Comparison of ENCODE assay signal across 13 mouse cellular contexts in genomic region chr9:61889855-61890254, GRCm38 (mm10). TPM values are rescaled to one million over a fixed set of nuclear protein-coding genes. Genes with fewer than 3 reads are reported as not detected.
A peak's percentile ranks its signal among the peaks of the same experiment; 100 is the strongest.
DNase-seq lines count a peak whose midpoint lies in the region; ATAC-seq and TF ChIP-seq lines count a peak whose summit lies in the region.
"Had no signal": no experiment of that assay in that cellular context is flagged by ENCODE, and none has a peak within 500 bp of the region (broad histone marks: within the 10 kb centered on the region; RNA-seq: fewer than 3 reads in every experiment).

No protein-coding gene starts in this region.

- H3K9ac ChIP-seq in neural tube, embryonic 11.5 days (ENCODE audit: low read length): no peak overlapping the region
- no peak overlapping the region for H3K9ac ChIP-seq in hindbrain, postnatal 0 days (replicated peaks; ENCODE audit: low read length)
- H3K9ac ChIP-seq: embryonic facial prominence, embryonic 15.5 days; heart, embryonic 13.5 days; kidney, embryonic 15.5 days; limb, embryonic 12.5 days; lung, embryonic 15.5 days had no signal

- no peak overlapping the region for H3K4me3 ChIP-seq in neural tube, embryonic 11.5 days (ENCODE audit: low read depth, low read length)
- no peak overlapping the region for H3K4me3 ChIP-seq in hindbrain, postnatal 0 days (ENCODE audit: low read length)
- no peak overlapping the region for H3K4me3 ChIP-seq in lung, adult 2 months (replicated peaks; ENCODE audit: extremely low read depth, low read depth, low read length)
- H3K4me3 ChIP-seq: embryonic facial prominence, embryonic 15.5 days; heart, embryonic 13.5 days; kidney, embryonic 15.5 days; limb, embryonic 12.5 days; lung, embryonic 15.5 days had no signal

- no peaks in the 10 kb centered on the region for H3K9me3 ChIP-seq in neural tube, embryonic 11.5 days (ENCODE audit: control insufficient read depth, low read length)
- H3K9me3 ChIP-seq in hindbrain, postnatal 0 days (ENCODE audit: low read length): no peaks in the 10 kb centered on the region
- H3K9me3 ChIP-seq: embryonic facial prominence, embryonic 15.5 days; heart, embryonic 13.5 days; kidney, embryonic 15.5 days; limb, embryonic 12.5 days; lung, embryonic 15.5 days had no signal

- no peak for TF ChIP-seq CTCF in hindbrain, postnatal 0 days (IDR thresholded peaks at IDR 0.05; ENCODE audit: low read depth)
- TF ChIP-seq CTCF in lung, adult 2 months (IDR thresholded peaks at IDR 0.05; ENCODE audit: insufficient read depth, low read length): no peak

- H3K4me2 ChIP-seq in neural tube, embryonic 11.5 days (ENCODE audit: low read depth): no peak overlapping the region
- no peak overlapping the region for H3K4me2 ChIP-seq in hindbrain, postnatal 0 days (ENCODE audit: low read depth, low read length)
- H3K4me2 ChIP-seq: embryonic facial prominence, embryonic 15.5 days; heart, embryonic 13.5 days; kidney, embryonic 15.5 days; limb, embryonic 12.5 days; lung, embryonic 15.5 days had no signal

- intact Hi-C loops in heart, postnatal 10 days (cut with DNase I): loop anchor here (10.0 kb wide), 1 partner anchor 845 kb away; no protein-coding TSS in a partner anchor

- DNase-seq in neural tube, embryonic 11.5 days (ENCODE audit: low spot score): peak; percentile 42
- no peak for DNase-seq in neural tube, embryonic 10.5 days (ENCODE audit: extremely low spot score, low spot score)
- DNase-seq in heart, postnatal 10 days: peak; percentile 78 to 79
- DNase-seq in hindbrain, postnatal 0 days (ENCODE audit: low spot score): peak; percentile 70
- no peak for DNase-seq in gastrocnemius, adult 18-20 months (ENCODE audit: low spot score)
- DNase-seq in MN1 (ENCODE audit: low spot score): no peak
- no peak for DNase-seq in lung, adult 2 months
- DNase-seq: cerebellum, postnatal 14 days had no signal

- TF ChIP-seq POLR2A in lung, adult 2 months (IDR thresholded peaks at IDR 0.05; ENCODE audit: borderline replicate concordance, extremely low read depth, low read depth, low read length): no peak

- H3K27ac ChIP-seq in neural tube, embryonic 11.5 days (ENCODE audit: low read depth, low read length): no peak overlapping the region
- peak overlapping the region; percentile 54 for H3K27ac ChIP-seq in hindbrain, postnatal 0 days
- H3K27ac ChIP-seq: embryonic facial prominence, embryonic 15.5 days; heart, embryonic 13.5 days; kidney, embryonic 15.5 days; limb, embryonic 12.5 days; lung, embryonic 15.5 days had no signal

- ATAC-seq in neural tube, embryonic 11.5 days (ENCODE audit: insufficient read depth, low FRiP score, low TSS enrichment): no peak
- peak; percentile 73 for ATAC-seq in hindbrain, postnatal 0 days

- peaks cover 4% of the 10 kb centered on the region; the same call in 1 of the 2 replicates for H3K4me1 ChIP-seq in neural tube, embryonic 11.5 days (ENCODE audit: control insufficient read depth, insufficient read depth, low read length)
- 0 out of 2 replicates have a peak, but pooled peaks cover 6% of the 10 kb centered on the region for H3K4me1 ChIP-seq in hindbrain, postnatal 0 days (ENCODE audit: insufficient read depth, low read length)
- H3K4me1 ChIP-seq in lung, adult 2 months (ENCODE audit: control insufficient read depth, insufficient read depth, low read length): no peaks in the 10 kb centered on the region

- no peaks in the 10 kb centered on the region for H3K27me3 ChIP-seq in neural tube, embryonic 11.5 days (ENCODE audit: control insufficient read depth, insufficient read depth, low read length)
- H3K27me3 ChIP-seq in hindbrain, postnatal 0 days (ENCODE audit: insufficient read depth, low read length): no peaks in the 10 kb centered on the region
- H3K27me3 ChIP-seq: embryonic facial prominence, embryonic 15.5 days; limb, embryonic 12.5 days; lung, embryonic 15.5 days had no signal

- H3K36me3 ChIP-seq in neural tube, embryonic 11.5 days (ENCODE audit: control insufficient read depth, insufficient read depth, low read length): no peaks in the 10 kb centered on the region
- no peaks in the 10 kb centered on the region for H3K36me3 ChIP-seq in hindbrain, postnatal 0 days (ENCODE audit: insufficient read depth, low read length)
- H3K36me3 ChIP-seq: embryonic facial prominence, embryonic 15.5 days; heart, embryonic 13.5 days; kidney, embryonic 15.5 days; limb, embryonic 12.5 days; lung, embryonic 15.5 days had no signal

- WGBS in neural tube, embryonic 11.5 days: 47% methylated on average over 8 of the region's 8 CpGs
- 30% methylated on average over 8 of the region's 8 CpGs for WGBS in hindbrain, postnatal 0 days
- WGBS in lung, adult 2 months: 53% methylated on average over 8 of the region's 8 CpGs

RNA-seq across cellular contexts. Expression of gene Rplp1, which starts 24.5 kb away (rescaled TPM):
- 1,074 and 1,150 TPM in 2 replicates for polyA plus RNA-seq in neural tube, embryonic 11.5 days (2014; fragmentation: Nextera tagmentation; extraction: Ambion mirVana)
- 1,000 to 10,000 TPM; 1,715 to 1,777 TPM for total RNA-seq in heart, postnatal 10 days (2021)
- 2,832 and 4,239 TPM in 2 replicates for total RNA-seq in hindbrain, postnatal 0 days (2014; rRNA removed)
- polyA plus RNA-seq in hindbrain, postnatal 0 days (2015; fragmentation: Nextera tagmentation; extraction: Ambion mirVana): 1,070 and 1,080 TPM in 2 replicates
- 1,000 to 10,000 TPM; 1,375 to 1,461 TPM for total RNA-seq in gastrocnemius, adult 18-20 months (2021)
- 6,011 and 7,617 TPM in 2 replicates for polyA plus RNA-seq in lung, adult 2 months (2012; rRNA removed)

RNA-seq across cellular contexts. Expression of gene Kif23, which starts 56.7 kb away (rescaled TPM):
- polyA plus RNA-seq in neural tube, embryonic 11.5 days (2014; fragmentation: Nextera tagmentation; extraction: Ambion mirVana): 95.4 and 106 TPM in 2 replicates
- total RNA-seq in heart, postnatal 10 days (2021): 10 to 100 TPM; 22.9 to 28.4 TPM
- total RNA-seq in hindbrain, postnatal 0 days (2014; rRNA removed): 4.5 and 7.5 TPM in 2 replicates
- 14.7 and 15.5 TPM in 2 replicates for polyA plus RNA-seq in hindbrain, postnatal 0 days (2015; fragmentation: Nextera tagmentation; extraction: Ambion mirVana)
- total RNA-seq in gastrocnemius, adult 18-20 months (2021): under 1 TPM; 0.37 to 0.88 TPM
- 1.7 and 3.0 TPM in 2 replicates for polyA plus RNA-seq in lung, adult 2 months (2012; rRNA removed)

Comparison
In these comparisons a context has a peak if more than half of its experiments do, and no peak if none do; other contexts are left out.
1. DNase-seq: peak in neural tube, embryonic 11.5 days (single experiment), heart, postnatal 10 days (2 of 2) and hindbrain, postnatal 0 days (single experiment); none in neural tube, embryonic 10.5 days (single experiment), gastrocnemius, adult 18-20 months (single experiment), MN1 (single experiment) and lung, adult 2 months (single experiment).